Mouse (Mus musculus): Measurements from ENCODE around the gene Fam240a. TPM values are rescaled to one million over a fixed set of nuclear protein-coding genes. Genes with fewer than 3 reads are reported as not detected.

Gene Fam240a
- total and polyA plus RNA-seq, 2 experiments from 2014 or later: not detected

GRCm38 (mm10) chr9:110879191-110879920, 37.3 kb downstream of the Fam240a start, which contains the start of gene Als2cl:
Als2cl (plus strand) TSS chr9:110879870.
- peak; percentile 26; the same call in 1 of the 2 replicates for ATAC-seq (ENCODE audit: low FRiP score)
- Histone ChIP-seq H3K4me3 (ENCODE audit: low read depth, low read length) (peak within 1 kb of the TSS; percentile 59), H3K9me3 (ENCODE audit: low read length) (no peaks in the 10 kb centered on the region), H3K27me3 (ENCODE audit: insufficient read depth, low read length) (peaks cover 14% of the 10 kb centered on the region), H3K27ac (ENCODE audit: low read depth, low read length) (peak within 1 kb of the TSS; percentile 26; the same call in 1 of the 2 replicates), H3K4me2 (ENCODE audit: low read depth, low read length, poor library complexity, severe bottlenecking) (peak within 1 kb of the TSS; percentile 92), H3K9ac (replicated peaks; ENCODE audit: low read length, poor library complexity, severe bottlenecking) (peak within 1 kb of the TSS; percentile 25), H3K4me1 (ENCODE audit: insufficient read depth, low read length) (peaks cover 12% of the 10 kb centered on the region), H3K36me3 (ENCODE audit: insufficient read depth, low read length) (no peaks in the 10 kb centered on the region)
- peak; percentile 69 for DNase-seq (ENCODE audit: low spot score)
- no peak for TF ChIP-seq CTCF (IDR thresholded peaks at IDR 0.05)
- WGBS: 14% methylated on average over 12 of the region's 12 CpGs

- WGBS: 86% methylated on average over 5 of the region's 5 CpGs
- DNase-seq (ENCODE audit: low spot score) (peak; percentile 74), ATAC-seq (ENCODE audit: low FRiP score) (peak; percentile 11; the same call in 1 of the 2 replicates)
- H3K4me1 ChIP-seq (ENCODE audit: insufficient read depth, low read length): peaks cover 15% of the 10 kb centered on the region
- no peak overlapping the region for H3K9ac ChIP-seq (replicated peaks; ENCODE audit: low read length, poor library complexity, severe bottlenecking)
- H3K27ac ChIP-seq (ENCODE audit: low read depth, low read length): no peak overlapping the region
- peaks cover 14% of the 10 kb centered on the region for H3K27me3 ChIP-seq (ENCODE audit: insufficient read depth, low read length)
- TF ChIP-seq CTCF (IDR thresholded peaks at IDR 0.05): no peak
- no peaks in the 10 kb centered on the region for H3K36me3 ChIP-seq (ENCODE audit: insufficient read depth, low read length)
- H3K9me3 ChIP-seq (ENCODE audit: low read length): no peaks in the 10 kb centered on the region
- no peak overlapping the region for H3K4me2 ChIP-seq (ENCODE audit: low read depth, low read length, poor library complexity, severe bottlenecking)
- H3K4me3 ChIP-seq (ENCODE audit: low read depth, low read length): no peak overlapping the region
These were observed 38.8 kb downstream of the Fam240a start for GRCm38 (mm10) chr9:110877888-110878287.

- Histone ChIP-seq H3K9ac (replicated peaks; ENCODE audit: low read length, poor library complexity, severe bottlenecking) (no peak overlapping the region), H3K36me3 (ENCODE audit: insufficient read depth, low read length) (no peaks in the 10 kb centered on the region), H3K4me3 (ENCODE audit: low read depth, low read length) (no peak overlapping the region), H3K4me1 (ENCODE audit: insufficient read depth, low read length) (peaks cover 15% of the 10 kb centered on the region), H3K27me3 (ENCODE audit: insufficient read depth, low read length) (peaks cover 14% of the 10 kb centered on the region), H3K9me3 (ENCODE audit: low read length) (no peaks in the 10 kb centered on the region), H3K27ac (ENCODE audit: low read depth, low read length) (no peak overlapping the region), H3K4me2 (ENCODE audit: low read depth, low read length, poor library complexity, severe bottlenecking) (no peak overlapping the region)
- DNase-seq (ENCODE audit: low spot score): no peak
- ATAC-seq (ENCODE audit: low FRiP score): no peak
- no peak for TF ChIP-seq CTCF (IDR thresholded peaks at IDR 0.05)
- WGBS: 86% methylated on average over 1 of the region's 1 CpGs
These were observed 39.3 kb downstream of the Fam240a start for GRCm38 (mm10) chr9:110877353-110877752.

- H3K27me3 ChIP-seq (ENCODE audit: insufficient read depth, low read length): no peaks in the 10 kb centered on the region; the same call in 1 of the 2 replicates
- TF ChIP-seq CTCF (IDR thresholded peaks at IDR 0.05): no peak
- H3K9ac ChIP-seq (replicated peaks; ENCODE audit: low read length, poor library complexity, severe bottlenecking): no peak overlapping the region
- peaks cover 11% of the 10 kb centered on the region; the same call in 1 of the 2 replicates for H3K4me1 ChIP-seq (ENCODE audit: insufficient read depth, low read length)
- no peaks in the 10 kb centered on the region for H3K36me3 ChIP-seq (ENCODE audit: insufficient read depth, low read length)
- WGBS: 24% methylated on average over 4 of the region's 6 CpGs
- H3K4me3 ChIP-seq (ENCODE audit: low read depth, low read length): no peak overlapping the region
- H3K27ac ChIP-seq (ENCODE audit: low read depth, low read length): peak overlapping the region; percentile 57; the same call in 1 of the 2 replicates
- no peaks in the 10 kb centered on the region for H3K9me3 ChIP-seq (ENCODE audit: low read length)
- ATAC-seq (ENCODE audit: low FRiP score) (no peak), DNase-seq (ENCODE audit: low spot score) (peak; percentile 40)
- no peak overlapping the region for H3K4me2 ChIP-seq (ENCODE audit: low read depth, low read length, poor library complexity, severe bottlenecking)
These were observed 41.4 kb downstream of the Fam240a start for GRCm38 (mm10) chr9:110875288-110875695.

GRCm38 (mm10) chr9:110874660-110875191, 41.9 kb downstream of the Fam240a start:
- no peak overlapping the region for H3K4me3 ChIP-seq (ENCODE audit: low read depth, low read length)
- no peaks in the 10 kb centered on the region for H3K36me3 ChIP-seq (ENCODE audit: insufficient read depth, low read length)
- no peak for TF ChIP-seq CTCF (IDR thresholded peaks at IDR 0.05)
- peak; percentile 14; the same call in 1 of the 2 replicates for ATAC-seq (ENCODE audit: low FRiP score)
- H3K27me3 ChIP-seq (ENCODE audit: insufficient read depth, low read length): no peaks in the 10 kb centered on the region
- peaks cover 11% of the 10 kb centered on the region; the same call in 1 of the 2 replicates for H3K4me1 ChIP-seq (ENCODE audit: insufficient read depth, low read length)
- WGBS: 21% methylated on average over 2 of the region's 3 CpGs
- H3K9me3 ChIP-seq (ENCODE audit: low read length): no peaks in the 10 kb centered on the region
- H3K4me2 ChIP-seq (ENCODE audit: low read depth, low read length, poor library complexity, severe bottlenecking): peak overlapping the region; percentile 69; the same call in 1 of the 2 replicates
- H3K9ac ChIP-seq (replicated peaks; ENCODE audit: low read length, poor library complexity, severe bottlenecking): no peak overlapping the region
- DNase-seq (ENCODE audit: low spot score): peak; percentile 14
- H3K27ac ChIP-seq (ENCODE audit: low read depth, low read length): peak overlapping the region; percentile 57; the same call in 1 of the 2 replicates
